Mouse (Mus musculus) ovary, postnatal 10 days (tissue): ENCODE data around the gene Otof.

Experiments used
- DNase-seq: peaks from one replicate; pipeline ENCODE4 v3.0.0; 2022; ENCODE audit warnings: low spot score

The Otof gene

GRCm38 (mm10) chr5:30341601-30342365 is 119.9 kb downstream of the Otof start:
- no peak for DNase-seq

GRCm38 (mm10) chr5:30340815-30341214 is 120.9 kb downstream of the Otof start:
- no peak for DNase-seq
